Mouse (Mus musculus) heart, embryonic 11.5 days (tissue): Measurements from ENCODE around the gene Btbd2. TPM values are rescaled to one million over a fixed set of nuclear protein-coding genes. Genes with fewer than 3 reads are reported as not detected.
A peak's percentile ranks its signal among the peaks of the same experiment; 100 is the strongest.
"Not testable (repeated sequence)": the region's sequence is repeated elsewhere in the genome, so short reads cannot be mapped to it uniquely, and the experiment has no call there.

ENCODE experiments used
- ATAC-seq: fragments of 200-750 bp; cut with Nextera tagmentation; replicated peaks from 2 replicates; pipeline ENCODE4 v1.8.0; 2017; ENCODE audit warnings: moderate library complexity; ENCODE audit not compliant: insufficient number of reproducible peaks, low FRiP score, low TSS enrichment
- H3K27ac ChIP-seq: fragments of 300-500 bp; sonication (generic); 2 replicates; pipeline ENCODE4 v1.5.1; 2014; ENCODE audit warnings: mild to moderate bottlenecking, low read depth, low read length
- H3K27me3 ChIP-seq: fragments of 300-500 bp; sonication (generic); 2 replicates; pipeline ENCODE4 v1.6.1; 2014; ENCODE audit warnings: mild to moderate bottlenecking, low read length, mixed read lengths; ENCODE audit not compliant: control insufficient read depth, insufficient read depth
- H3K36me3 ChIP-seq: fragments of 300-500 bp; sonication (generic); 2 replicates; pipeline ENCODE4 v1.6.1; 2014; ENCODE audit warnings: mild to moderate bottlenecking, low read length, moderate library complexity, mixed read lengths; ENCODE audit not compliant: control insufficient read depth, insufficient read depth
- H3K4me1 ChIP-seq: fragments of 300-500 bp; sonication (generic); 2 replicates; pipeline ENCODE4 v1.6.1; 2014; ENCODE audit warnings: low read length; ENCODE audit not compliant: control insufficient read depth, insufficient read depth
- H3K4me2 ChIP-seq: fragments of 300-500 bp; sonication (generic); 2 replicates; pipeline ENCODE4 v1.6.1; 2014; ENCODE audit warnings: mild to moderate bottlenecking, moderate library complexity
- H3K4me3 ChIP-seq: fragments of 300-500 bp; sonication (generic); 2 replicates; pipeline ENCODE4 v1.5.1; 2014; ENCODE audit warnings: low read depth, low read length
- H3K9ac ChIP-seq: fragments of 300-500 bp; sonication (generic); 2 replicates; pipeline ENCODE4 v1.6.1; 2014; ENCODE audit warnings: mild to moderate bottlenecking, low read depth, low read length, moderate library complexity
- H3K9me3 ChIP-seq: fragments of 300-500 bp; sonication (generic); replicated peaks from 2 replicates; pipeline ENCODE4 v1.6.1; 2016; ENCODE audit warnings: low read length; ENCODE audit not compliant: control insufficient read depth
- WGBS: fragments of 180-500 bp; shearing (Covaris S2); extraction: QIAGEN DNeasy Blood & Tissue Kit; methylation state at CpG from one replicate; pipeline ENCODE4 v1.1.7; 2014; ENCODE audit not compliant: insufficient replicate concordance; 5-methylcytosine and 5-hydroxymethylcytosine counted together
- polyA plus RNA-seq: library from polyadenylated mRNA; unstranded; fragments of >200 nt; fragmentation: Nextera tagmentation; extraction: Ambion mirVana; gene quantifications from 2 replicates; pipeline ENCODE4 v1.2.1, GENCODE M21; 2014

Gene Btbd2
- polyA plus RNA-seq, 1 experiment from 2014 or later, result 37.6 TPM

DNA sequence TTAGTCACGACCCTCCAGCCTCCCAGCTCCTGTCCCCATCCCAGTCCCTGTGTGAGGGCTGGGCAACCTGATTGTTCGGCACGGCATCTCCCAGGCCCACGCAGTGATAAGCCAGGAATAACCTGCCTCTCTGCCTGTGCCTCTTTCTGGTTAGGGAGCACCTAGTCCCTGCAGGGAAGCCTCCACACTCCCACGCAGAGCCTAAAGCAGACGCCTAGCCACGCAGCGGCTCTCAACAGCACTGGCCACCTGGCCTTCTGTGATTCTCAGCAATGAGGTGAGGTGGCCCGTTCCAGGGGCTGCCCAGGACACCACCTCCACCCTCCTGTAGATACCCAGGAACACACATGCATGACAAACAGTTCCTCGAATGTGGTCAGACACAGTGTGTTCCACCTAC is 6.5 kb downstream of the Btbd2 start:
- Histone ChIP-seq H3K4me2 (no peak overlapping the region), H3K9ac (no peak overlapping the region), H3K36me3 (peaks cover 6% of the 10 kb centered on the region), H3K4me3 (no peak overlapping the region), H3K27me3 (no peaks in the 10 kb centered on the region), H3K27ac (no peak overlapping the region), H3K9me3 (no peaks in the 10 kb centered on the region), H3K4me1 (peaks cover 12% of the 10 kb centered on the region)
- no peak for ATAC-seq
- WGBS, result 76% methylated on average over 10 of the region's 10 CpGs

DNA sequence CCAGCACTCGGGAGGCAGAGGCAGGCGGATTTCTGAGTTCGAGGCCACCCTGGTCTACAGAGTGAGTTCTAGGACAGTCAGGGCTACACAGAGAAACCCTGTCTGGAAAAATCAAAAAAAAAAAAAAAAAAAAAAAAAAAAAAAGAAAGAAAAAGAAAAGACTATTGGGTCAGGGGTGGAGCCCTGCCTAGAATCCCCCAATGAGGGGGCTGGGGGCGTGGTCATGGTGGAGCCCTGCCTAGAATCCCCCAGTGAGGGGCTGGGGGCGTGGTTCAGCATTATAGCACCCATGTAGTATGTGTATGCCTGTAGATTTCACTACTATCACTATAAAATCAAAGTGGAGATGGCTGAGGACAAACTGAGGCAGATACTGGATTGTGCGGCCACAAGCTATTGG is 7.0 kb downstream of the Btbd2 start:
- ATAC-seq, H3K4me1 ChIP-seq, H3K9ac ChIP-seq, H3K4me3 ChIP-seq, H3K4me2 ChIP-seq, H3K9me3 ChIP-seq, H3K27me3 ChIP-seq, H3K27ac ChIP-seq: not testable (repeated sequence)
- peaks cover 11% of the 10 kb centered on the region for H3K36me3 ChIP-seq
- 88% methylated on average over 6 of the region's 6 CpGs for whole genome bisulfite sequencing

DNA sequence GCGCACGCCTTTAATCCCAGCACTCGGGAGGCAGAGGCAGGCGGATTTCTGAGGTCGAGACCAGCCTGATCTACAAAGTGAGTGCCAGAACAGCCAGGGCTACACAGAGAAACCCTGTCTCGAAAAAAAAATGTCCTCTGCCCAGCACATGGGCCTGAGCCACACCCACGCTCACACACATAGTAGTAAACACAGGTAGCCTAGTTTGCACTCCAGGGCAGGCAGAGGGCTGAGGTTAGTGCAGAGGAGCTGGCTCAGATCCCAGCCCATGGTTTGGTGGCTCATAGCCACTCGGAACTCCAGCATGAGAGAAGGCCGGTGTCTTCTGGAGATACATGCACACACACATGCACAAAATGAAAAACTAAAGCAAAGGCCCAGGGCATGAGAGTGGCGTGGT is 9.9 kb downstream of the Btbd2 start:
- H3K4me2 ChIP-seq, result no peak overlapping the region
- 88% methylated on average over 10 of the region's 10 CpGs for WGBS
- peaks cover 27% of the 10 kb centered on the region for H3K36me3 ChIP-seq
- H3K4me3 ChIP-seq, result no peak overlapping the region
- no peaks in the 10 kb centered on the region for H3K9me3 ChIP-seq
- H3K27ac ChIP-seq, result no peak overlapping the region
- H3K9ac ChIP-seq, result no peak overlapping the region
- no peaks in the 10 kb centered on the region for H3K27me3 ChIP-seq
- no peak for ATAC-seq
- H3K4me1 ChIP-seq, result peaks cover 3% of the 10 kb centered on the region; the same call in 1 of the 2 replicates

DNA sequence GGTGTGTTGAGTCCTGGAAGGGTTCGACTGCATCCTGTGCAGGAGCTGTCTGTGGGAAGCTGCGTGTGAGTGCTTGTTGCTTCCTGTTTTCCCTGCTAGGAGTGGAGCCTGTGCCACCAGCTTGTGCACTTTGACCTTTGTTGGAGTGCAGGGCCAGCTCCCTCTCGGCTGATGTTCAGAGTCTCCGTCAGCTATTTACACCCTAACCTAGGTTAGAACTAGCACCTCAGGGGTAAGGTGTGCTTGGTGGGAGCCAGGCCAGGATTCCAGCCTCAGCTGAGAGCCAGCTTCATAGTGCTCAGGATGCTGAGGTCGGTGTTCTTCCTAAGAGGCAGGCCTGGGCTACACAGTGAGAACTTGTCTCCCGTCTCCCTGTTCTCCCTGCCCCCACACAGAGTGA is 21.5 kb downstream of the Btbd2 start:
- peaks cover 53% of the 10 kb centered on the region for H3K36me3 ChIP-seq
- no peak overlapping the region for H3K4me2 ChIP-seq
- no peak for ATAC-seq
- WGBS, result 79% methylated on average over 6 of the region's 6 CpGs
- H3K9me3 ChIP-seq, result no peaks in the 10 kb centered on the region
- H3K27me3 ChIP-seq, result no peaks in the 10 kb centered on the region
- no peak overlapping the region for H3K27ac ChIP-seq
- H3K4me3 ChIP-seq, result no peak overlapping the region
- H3K9ac ChIP-seq, result no peak overlapping the region
- peaks cover 3% of the 10 kb centered on the region; the same call in 1 of the 2 replicates for H3K4me1 ChIP-seq

DNA sequence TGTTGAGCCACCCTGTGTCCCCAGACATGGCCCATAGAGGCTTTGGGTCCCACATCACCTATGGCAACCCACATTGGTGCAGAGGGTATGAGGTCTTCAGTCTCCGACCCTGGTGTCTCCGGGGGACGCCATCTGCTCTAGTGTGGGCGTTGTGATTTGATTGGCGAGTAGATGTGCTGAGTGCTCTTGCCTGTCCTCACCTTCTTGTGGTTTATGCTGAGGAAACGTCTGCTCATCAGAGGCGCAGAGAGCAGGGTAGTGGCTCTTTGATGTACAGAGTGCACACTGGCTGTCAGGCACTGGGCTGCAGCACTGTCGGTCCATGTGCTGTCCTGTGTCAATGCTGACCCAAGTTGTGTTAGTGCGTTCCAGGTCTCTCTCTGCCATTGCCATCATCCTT is 27.9 kb downstream of the Btbd2 start:
- Histone ChIP-seq H3K4me2 (no peak overlapping the region), H3K27ac (no peak overlapping the region), H3K27me3 (no peaks in the 10 kb centered on the region), H3K9ac (no peak overlapping the region), H3K36me3 (no peaks in the 10 kb centered on the region; the same call in 1 of the 2 replicates), H3K4me1 (peaks cover 49% of the 10 kb centered on the region), H3K9me3 (no peaks in the 10 kb centered on the region), H3K4me3 (no peak overlapping the region)
- ATAC-seq, result no peak
- 71% methylated on average over 9 of the region's 9 CpGs for WGBS

DNA sequence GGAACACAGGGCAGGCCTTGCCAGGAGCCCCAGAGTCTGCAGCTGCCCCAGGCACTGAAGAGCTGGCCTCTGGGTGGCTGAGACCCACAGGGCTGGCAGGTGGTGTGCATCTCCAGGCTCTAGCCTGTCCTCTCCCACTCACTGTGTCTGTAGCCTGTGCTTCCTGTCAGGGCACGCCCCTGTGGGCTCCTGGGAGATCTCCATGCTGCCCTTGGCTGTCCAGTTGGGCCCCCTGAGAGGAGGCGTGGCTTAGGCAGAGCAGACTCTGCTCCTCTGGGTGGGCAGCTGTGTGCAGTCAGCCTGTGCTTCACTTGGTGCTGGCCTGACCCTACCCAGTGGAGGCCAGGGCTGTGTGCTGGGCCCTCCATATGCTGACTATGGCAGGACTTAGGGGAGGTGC is 29.2 kb downstream of the Btbd2 start:
- Histone ChIP-seq H3K27me3 (no peaks in the 10 kb centered on the region), H3K27ac (peak overlapping the region; percentile 50; the same call in 1 of the 2 replicates), H3K36me3 (no peaks in the 10 kb centered on the region; the same call in 1 of the 2 replicates), H3K9me3 (no peaks in the 10 kb centered on the region), H3K4me2 (peak overlapping the region; percentile 39), H3K9ac (peak overlapping the region; percentile 54), H3K4me3 (no peak overlapping the region), H3K4me1 (peaks cover 57% of the 10 kb centered on the region)
- 30% methylated on average over 2 of the region's 2 CpGs for WGBS
- ATAC-seq, result peak; percentile 54

DNA sequence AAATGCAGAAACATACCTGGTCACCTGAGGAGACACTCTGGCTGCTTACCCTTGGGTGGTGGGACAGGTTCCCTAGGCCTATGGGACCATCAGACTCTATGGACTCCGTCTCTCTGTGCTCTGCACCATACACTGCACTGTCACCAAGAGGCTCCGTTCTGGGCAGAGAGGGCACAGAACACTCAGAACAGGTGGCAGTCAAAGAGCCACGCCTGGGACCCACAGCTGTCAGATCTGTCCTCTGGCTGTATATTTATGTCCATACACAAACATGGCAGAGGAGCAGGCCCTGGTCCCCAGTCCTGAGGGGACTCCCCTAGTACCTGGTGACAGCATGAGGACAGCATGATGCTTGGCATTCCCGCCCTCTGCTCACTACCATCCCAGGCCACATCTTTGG is 31.1 kb downstream of the Btbd2 start:
- 86% methylated on average over 4 of the region's 4 CpGs for WGBS

DNA sequence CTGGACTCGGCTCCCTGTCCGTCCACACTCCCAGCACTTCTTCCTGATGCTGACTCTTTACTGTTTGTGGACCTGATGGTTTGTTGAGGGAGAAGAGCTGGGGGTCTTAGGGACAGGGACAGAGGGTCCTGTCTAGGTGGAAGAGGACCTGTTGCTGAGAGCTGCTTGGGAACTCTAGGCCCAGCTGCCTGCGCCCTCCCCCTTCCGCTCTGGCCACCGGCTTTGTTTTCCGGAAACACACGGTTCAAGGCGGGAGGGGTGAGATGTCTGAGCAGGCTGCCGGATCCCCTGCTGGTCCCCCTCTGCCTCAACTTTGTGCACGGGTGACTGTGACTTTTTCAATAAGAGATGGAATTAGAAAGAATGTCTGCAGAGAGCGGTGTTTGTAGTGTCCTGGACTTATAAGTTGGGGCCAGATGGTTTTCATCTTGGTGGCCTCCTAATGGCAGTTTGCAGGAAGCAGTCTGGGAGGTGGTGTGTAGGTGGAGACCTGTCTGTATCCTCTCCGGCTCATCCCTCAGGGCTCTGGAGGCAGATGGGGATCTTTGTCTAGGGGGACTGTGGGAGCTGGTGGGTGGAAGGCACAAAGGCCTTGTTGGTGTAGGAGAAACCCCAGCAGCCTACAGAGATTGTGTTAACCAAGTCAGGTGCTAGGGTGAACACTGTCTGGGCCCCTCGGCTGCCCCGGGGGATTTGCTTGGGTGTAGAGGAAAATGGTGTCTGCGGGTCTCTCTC is 33.2 kb downstream of the Btbd2 start:
- no peak for ATAC-seq
- 13% methylated on average over 15 of the region's 15 CpGs for WGBS
- peak overlapping the region; percentile 99 for H3K4me2 ChIP-seq
- H3K27ac ChIP-seq, result peak overlapping the region; percentile 95
- H3K9ac ChIP-seq, result peak overlapping the region; percentile 91
- no peaks in the 10 kb centered on the region for H3K36me3 ChIP-seq
- H3K4me1 ChIP-seq, result peaks cover 42% of the 10 kb centered on the region
- H3K9me3 ChIP-seq, result no peaks in the 10 kb centered on the region
- no peaks in the 10 kb centered on the region for H3K27me3 ChIP-seq
- H3K4me3 ChIP-seq, result peak overlapping the region; percentile 96

More for the DNA sequence above, 31.1 kb downstream of the Btbd2 start:
- ATAC-seq, result no peak
- Histone ChIP-seq H3K4me2 (no peak overlapping the region), H3K27me3 (no peaks in the 10 kb centered on the region), H3K9ac (no peak overlapping the region), H3K27ac (no peak overlapping the region), H3K36me3 (no peaks in the 10 kb centered on the region; the same call in 1 of the 2 replicates), H3K4me1 (peaks cover 61% of the 10 kb centered on the region), H3K9me3 (no peaks in the 10 kb centered on the region), H3K4me3 (no peak overlapping the region)
